Mouse (Mus musculus) gastrocnemius, postnatal 4 days (tissue): ENCODE results near the gene Babam2. TPM values are rescaled to one million over a fixed set of nuclear protein-coding genes. Genes with fewer than 3 reads are reported as not detected.

Source experiments
- DNase-seq, 2 experiments: peaks; one replicate each; pipeline ENCODE4 v3.0.0; 2021 to 2022; ENCODE audit warnings: low spot score in 2 of 2, mixed read lengths in 2 of 2
- microRNA-seq: library from miRNA; unstranded; fragments of <30 nt; microRNA quantifications from one replicate; pipeline ENCODE4 v1.2.0, GENCODE M21; 2021
- total RNA-seq, 2 experiments: library from RNA; stranded (reverse); gene quantifications; 2 replicates each; pipeline ENCODE4 v1.2.3; 2021

Babam2 gene
- total RNA-seq, 2 experiments from 2014 or later, result 45.0 to 51.0 TPM

DNA sequence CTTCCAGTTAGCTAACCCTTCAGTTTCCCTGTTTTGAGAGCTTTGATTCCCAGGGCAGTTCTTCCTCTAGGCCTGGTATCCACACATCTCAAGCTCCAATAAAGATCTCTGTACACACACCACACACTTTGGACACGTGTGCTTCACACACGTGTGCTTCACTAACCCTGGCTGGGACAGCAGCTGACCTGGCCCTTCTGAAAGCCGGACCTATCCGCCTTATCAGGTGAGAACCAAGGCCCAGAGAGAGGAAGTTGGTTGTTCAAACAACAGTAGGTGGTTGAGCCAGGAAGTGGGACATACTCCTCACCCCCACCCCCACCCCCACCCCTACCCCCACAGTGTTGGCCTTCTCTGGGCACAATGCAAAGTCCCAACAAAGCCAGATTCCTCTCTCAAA is 413.2 kb downstream of the Babam2 start:
- no peak for DNase-seq

- no peak for DNase-seq
These were observed 414.9 kb downstream of the Babam2 start for GRCm38 (mm10) chr5:32112206-32112916.

DNA sequence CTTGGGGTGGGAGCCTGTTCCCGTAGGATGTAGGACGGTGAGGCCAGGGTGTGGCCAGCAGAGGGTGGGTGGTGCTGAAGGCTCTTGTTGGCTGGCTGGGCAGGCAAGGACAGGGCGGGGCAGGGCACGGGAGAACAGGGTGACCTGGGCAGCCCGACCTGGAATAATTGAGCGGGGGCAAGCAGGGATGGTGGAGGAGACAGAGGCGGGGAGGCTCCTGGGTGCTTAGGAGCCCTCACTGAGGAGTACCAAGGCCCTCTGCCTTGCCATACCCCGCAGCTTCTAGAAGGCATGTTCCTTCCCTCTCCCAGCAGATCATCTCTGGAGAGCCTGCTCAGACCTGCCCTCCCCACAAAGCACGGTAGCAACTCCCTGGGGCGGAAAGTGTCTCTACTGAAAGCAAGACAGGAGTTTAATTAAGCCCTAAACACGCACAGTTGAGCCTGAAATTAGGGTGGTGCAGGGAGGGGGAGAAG is 423.5 kb downstream of the Babam2 start:
- no peak for DNase-seq

DNA sequence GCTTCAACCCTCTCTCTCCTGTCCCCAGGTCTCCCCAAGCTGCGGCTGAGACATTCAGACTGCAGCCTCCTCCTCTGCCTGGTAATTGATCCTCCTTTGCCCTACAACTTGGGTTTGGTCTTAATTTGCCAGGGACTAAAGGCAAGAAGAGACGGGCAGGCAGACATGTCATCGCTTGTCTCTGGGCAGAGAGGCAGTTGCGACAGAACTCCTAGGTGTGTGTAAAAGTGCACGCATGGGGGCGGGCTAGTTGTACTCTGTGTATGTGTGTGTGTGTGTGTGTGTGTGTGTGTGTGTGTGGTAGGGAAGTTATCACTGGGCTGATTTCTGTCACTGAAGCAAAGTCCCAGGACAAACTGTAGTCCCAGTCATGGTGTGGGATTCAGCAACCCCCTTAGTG is 424.5 kb downstream of the Babam2 start:
- no peak for DNase-seq

DNA sequence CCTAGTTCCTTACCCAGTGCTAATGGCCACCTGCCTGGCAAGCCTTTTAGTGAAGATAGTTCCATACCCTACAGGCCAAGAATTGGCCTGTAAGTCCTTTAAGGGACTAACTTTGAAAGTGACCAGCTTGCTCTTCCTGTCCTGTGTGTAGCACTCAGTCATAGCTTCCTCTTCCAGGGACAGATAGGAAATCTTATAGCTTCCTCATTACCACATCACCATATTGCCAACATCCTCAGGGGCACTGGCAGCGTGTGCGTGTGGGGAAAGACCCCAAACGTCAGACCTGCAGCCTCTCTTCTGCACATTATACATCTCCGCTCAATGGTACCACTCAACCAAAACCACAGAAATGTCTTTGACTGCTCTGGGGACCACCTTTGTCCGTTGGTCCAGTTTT is 424.9 kb downstream of the Babam2 start:
- no peak for DNase-seq

- DNase-seq, result no peak
These were observed 427.5 kb downstream of the Babam2 start for GRCm38 (mm10) chr5:32124957-32125356.

- DNase-seq, result no peak
These were observed 429.7 kb downstream of the Babam2 start for GRCm38 (mm10) chr5:32127226-32127625.

GRCm38 (mm10) chr5:32127927-32128326 is 430.4 kb downstream of the Babam2 start:
- DNase-seq, result no peak

DNA sequence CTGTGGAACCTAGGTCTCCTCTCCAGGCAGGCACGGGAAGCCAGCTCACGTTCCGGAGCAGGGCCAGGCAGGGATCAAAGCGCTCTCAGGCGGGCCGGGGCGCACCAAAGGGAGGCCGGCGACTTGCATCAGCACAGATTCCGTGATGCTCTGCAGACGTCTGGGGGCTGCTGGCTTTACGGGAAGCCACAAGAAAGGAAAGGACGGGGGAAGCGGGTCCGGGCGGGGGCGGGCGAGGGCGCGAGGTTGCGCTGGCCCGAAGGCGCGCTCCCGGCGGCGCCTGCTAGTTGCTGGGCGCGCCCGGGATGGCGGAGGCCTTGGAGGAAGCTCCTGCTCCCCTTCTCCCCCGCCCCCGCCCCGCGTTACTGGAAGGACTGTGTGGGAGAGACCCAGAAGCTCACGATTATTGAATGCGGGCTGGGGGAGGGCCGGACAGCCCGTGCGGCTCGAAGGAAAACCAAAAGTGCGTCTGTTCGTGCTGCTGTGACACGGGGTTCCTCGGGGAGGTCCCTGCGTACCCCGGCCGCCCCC is 435.6 kb downstream of the Babam2 start:
- peak; percentile 57 to 75 for DNase-seq

DNA sequence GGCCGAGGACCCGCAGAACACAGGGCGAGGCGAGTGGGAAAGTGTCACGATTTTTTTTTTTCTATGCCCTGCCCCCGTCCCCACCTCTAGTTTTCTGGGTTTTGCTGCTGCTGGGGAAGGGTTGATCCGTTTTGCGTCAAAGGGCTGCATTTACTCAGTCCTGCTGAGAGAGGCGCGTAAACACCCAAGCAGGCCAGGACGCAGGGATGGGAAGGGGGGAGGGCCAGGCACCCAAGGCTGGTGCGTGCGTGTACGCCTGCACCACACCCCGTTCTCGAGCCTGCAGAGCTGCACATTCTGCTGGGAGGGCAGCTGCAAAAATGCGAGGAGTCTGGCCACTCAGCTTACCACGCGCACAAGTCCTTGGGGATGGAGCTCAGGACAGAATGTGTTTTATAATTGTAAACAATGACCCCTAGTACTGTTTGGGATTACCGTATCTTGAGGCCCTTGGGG is 436.1 kb downstream of the Babam2 start:
- peak; percentile 71 to 82 for DNase-seq

DNA sequence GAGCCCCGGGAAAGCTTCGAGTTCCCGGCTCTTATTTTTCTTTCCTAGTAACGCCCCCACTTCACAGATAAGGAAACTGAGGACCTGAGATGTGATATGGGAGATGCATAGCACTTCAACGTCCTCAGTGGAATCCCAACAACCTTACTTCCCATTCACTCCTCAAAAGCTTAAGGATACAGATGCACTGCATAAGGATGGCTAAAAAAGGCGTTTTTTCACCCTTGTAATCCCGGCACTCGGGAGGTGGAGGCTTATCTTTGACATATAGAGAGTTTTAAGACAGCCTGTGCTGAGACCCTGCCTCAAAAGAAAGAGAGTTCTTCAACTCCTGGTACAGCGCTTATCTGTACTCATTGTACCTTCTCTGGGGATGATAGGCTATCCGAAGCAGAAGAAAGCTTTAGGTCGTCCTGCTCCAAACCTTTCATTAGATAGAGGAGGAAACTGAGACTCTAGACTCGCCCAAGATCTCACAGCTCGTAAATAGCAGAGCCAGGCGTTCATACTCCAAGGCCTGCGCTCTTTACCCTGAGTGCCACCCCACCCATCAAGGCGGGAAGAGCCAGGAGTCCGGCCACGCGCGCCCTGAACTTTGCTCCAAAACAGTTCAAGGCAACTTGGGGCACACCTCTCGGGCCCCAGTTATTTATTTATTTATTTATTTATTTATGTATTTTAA is 436.7 kb downstream of the Babam2 start:
- peak in 1 of 2 experiments; percentile 39 for DNase-seq

Small RNAs within 50 kb of the gene (microRNA-seq; reads per million reads assigned to microRNA genes)
- gene Mir3473e, result not detected

Other genes starting within 250 kb of the Babam2 start
- 10 to 100 TPM; 20.7 to 22.2 TPM for gene Zfp512, start 245.3 kb upstream of the Babam2 start, total RNA-seq
- under 1 TPM; 0.29 to 0.61 TPM for gene 4930548H24Rik, start 211.9 kb upstream of the Babam2 start, total RNA-seq
- 10 to 100 TPM; 20.2 to 20.9 TPM for gene Gpn1, start 202.9 kb upstream of the Babam2 start, total RNA-seq
- 10 to 100 TPM; 27.3 to 29.8 TPM for gene Slc4a1ap, start 170.7 kb upstream of the Babam2 start, total RNA-seq
- gene Supt7l, start 169.9 kb upstream of the Babam2 start, total RNA-seq, result 10 to 100 TPM; 14.0 to 15.1 TPM
- gene Mrpl33, start 100.7 kb upstream of the Babam2 start, total RNA-seq, result 100 to 1,000 TPM; 229 to 230 TPM
- gene Rbks, start 57 bp upstream of the Babam2 start, total RNA-seq, result 1 to 10 TPM; 2.9 to 4.6 TPM